Mouse (Mus musculus) induced T-regulatory cell, adult 2 months (primary cell): ENCODE data around the gene Gpx3.
"Not testable (repeated sequence)": the region's sequence is repeated elsewhere in the genome, so short reads cannot be mapped to it uniquely, and the experiment has no call there.

Source experiments
- DNase-seq: peaks from one replicate; pipeline ENCODE4 v3.0.0-alpha.2; 2012; ENCODE audit warnings: low read depth

Gene Gpx3

GRCm38 (mm10) chr11:54902333-54903323, at the start of gene Gpx3:
Gene Gpx3, plus strand, starts transcription at chr11:54902453.
- no peak for DNase-seq

- DNase-seq = not testable (repeated sequence)
Observed at GRCm38 (mm10) chr11:54858880-54859279, 43.4 kb upstream of the Gpx3 start.

GRCm38 (mm10) chr11:54859322-54860165, 42.7 kb upstream of the Gpx3 start:
- peak; percentile 69 for DNase-seq

- peak; percentile 99 for DNase-seq
Observed at GRCm38 (mm10) chr11:54860256-54861038, 41.8 kb upstream of the Gpx3 start, which contains the start of gene Lyrm7. Gene Lyrm7, minus strand, starts transcription at chr11:54860916.

- DNase-seq = no peak
Observed at GRCm38 (mm10) chr11:54861471-54862420, 40.5 kb upstream of the Gpx3 start.

GRCm38 (mm10) chr11:54862621-54863520, 39.4 kb upstream of the Gpx3 start:
- peak; percentile 70 for DNase-seq

GRCm38 (mm10) chr11:54865330-54866085, 36.7 kb upstream of the Gpx3 start:
- DNase-seq = no peak

- DNase-seq = peak; percentile 94
Observed at GRCm38 (mm10) chr11:54866119-54867048, 35.9 kb upstream of the Gpx3 start, which contains the start of gene Hint1. Gene Hint1, plus strand, starts transcription at chr11:54866383.

- DNase-seq = no peak
Observed at GRCm38 (mm10) chr11:54867049-54867385, 35.2 kb upstream of the Gpx3 start.

- DNase-seq = peak; percentile 42
Observed at GRCm38 (mm10) chr11:54867903-54868434, 34.3 kb upstream of the Gpx3 start.

- DNase-seq = no peak
Observed at GRCm38 (mm10) chr11:54868445-54868844, 33.8 kb upstream of the Gpx3 start.

GRCm38 (mm10) chr11:54869318-54869717, 32.9 kb upstream of the Gpx3 start:
- no peak for DNase-seq

GRCm38 (mm10) chr11:54871831-54872537, 30.3 kb upstream of the Gpx3 start:
- DNase-seq = no peak

GRCm38 (mm10) chr11:54876031-54876430, 26.2 kb upstream of the Gpx3 start:
- DNase-seq = no peak

- DNase-seq = peak; percentile 60
Observed at GRCm38 (mm10) chr11:54878893-54879292, 23.4 kb upstream of the Gpx3 start.

- DNase-seq = peak; percentile 92
Observed at GRCm38 (mm10) chr11:54879434-54879833, 22.8 kb upstream of the Gpx3 start.

- DNase-seq = no peak
Observed at GRCm38 (mm10) chr11:54879922-54880321, 22.3 kb upstream of the Gpx3 start.
